Mouse (Mus musculus) forebrain, postnatal 0 days (tissue): ENCODE measurements at regions not wholly inside any gene's neighbourhood (a gene's known extent, or its start where the extent isn't known, plus 50 kb on each side); places are given as distances from the start of the nearest gene placed in this dataset.

ENCODE experiments used
- ATAC-seq: fragments of 200-750 bp; cut with Nextera tagmentation; 2 replicates; pipeline ENCODE4 v1.8.0; 2017; ENCODE audit warnings: mild to moderate bottlenecking, moderate library complexity
- DNase-seq: peaks from one replicate; pipeline ENCODE4 v3.0.0-alpha.2; 2015
- H3K27ac ChIP-seq: fragments of 300-500 bp; sonication (generic); 2 replicates; pipeline ENCODE4 v1.5.1; 2014; ENCODE audit warnings: low read depth, mild to moderate bottlenecking, antibody characterized with exemption, low read length, moderate library complexity, mixed read lengths
- H3K27me3 ChIP-seq: fragments of 300-500 bp; sonication (generic); 2 replicates; pipeline ENCODE4 v1.6.1; 2014; ENCODE audit warnings: mild to moderate bottlenecking, low read length, mixed read lengths; ENCODE audit not compliant: insufficient read depth
- H3K36me3 ChIP-seq: fragments of 300-500 bp; sonication (generic); 2 replicates; pipeline ENCODE4 v1.6.1; 2014; ENCODE audit warnings: mild to moderate bottlenecking, moderate library complexity; ENCODE audit not compliant: insufficient read depth
- H3K4me1 ChIP-seq: fragments of 300-500 bp; sonication (generic); 2 replicates; pipeline ENCODE4 v1.6.1; 2014; ENCODE audit warnings: antibody characterized with exemption; ENCODE audit not compliant: insufficient read depth
- H3K4me2 ChIP-seq: fragments of 300-500 bp; sonication (generic); 2 replicates; pipeline ENCODE4 v1.6.1; 2014; ENCODE audit warnings: low read depth, mild to moderate bottlenecking, moderate library complexity
- H3K4me3 ChIP-seq: fragments of 300-500 bp; sonication (generic); 2 replicates; pipeline ENCODE4 v1.5.1; 2014; ENCODE audit warnings: low read depth, low read length, mixed read lengths
- H3K9ac ChIP-seq: fragments of 300-500 bp; sonication (generic); 2 replicates; pipeline ENCODE4 v1.6.1; 2014; ENCODE audit warnings: mild to moderate bottlenecking
- H3K9me3 ChIP-seq: fragments of 300-500 bp; sonication (generic); 2 replicates; pipeline ENCODE4 v1.6.1; 2016; ENCODE audit warnings: low read length
- CTCF ChIP-seq: sonication (generic); IDR thresholded peaks from 2 replicates; pipeline ENCODE4 v1.5.1; 2016; ENCODE audit warnings: antibody characterized with exemption, control low read depth, low read depth
- WGBS: fragments of 180-500 bp; shearing (Covaris S2); extraction: QIAGEN DNeasy Blood & Tissue Kit; methylation state at CpG from one replicate; pipeline ENCODE4 v1.1.7; 2014; 5-methylcytosine and 5-hydroxymethylcytosine counted together

DNA sequence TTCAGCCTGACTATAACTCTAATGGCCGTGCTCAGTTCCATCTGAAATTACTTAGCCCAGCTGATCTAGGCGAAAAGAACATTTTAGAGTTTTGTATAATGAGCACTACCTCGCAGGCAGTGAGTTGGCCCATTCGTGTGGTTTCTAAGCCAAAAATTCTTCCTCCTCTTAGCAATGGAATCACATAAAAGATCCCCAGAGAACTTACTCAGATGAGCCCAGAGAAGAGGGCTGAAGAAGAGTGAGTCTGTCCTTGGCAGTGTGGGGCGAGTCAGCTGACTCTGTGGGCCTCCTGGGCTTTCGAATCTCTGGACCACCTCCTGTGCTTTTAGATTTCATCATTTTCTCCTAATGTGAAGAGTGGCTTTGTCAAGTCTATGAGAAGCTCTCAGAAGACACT, 240.2 kb downstream of the Mreg start:
- Histone ChIP-seq H3K27ac (no peak overlapping the region), H3K27me3 (no peaks in the 10 kb centered on the region), H3K36me3 (no peaks in the 10 kb centered on the region), H3K4me2 (no peak overlapping the region), H3K9me3 (no peaks in the 10 kb centered on the region), H3K4me3 (no peak overlapping the region), H3K4me1 (no peaks in the 10 kb centered on the region), H3K9ac (no peak overlapping the region)
- no peak for TF ChIP-seq CTCF
- DNase-seq: no peak
- no peak for ATAC-seq
- WGBS: 71% methylated on average over 6 of the region's 6 CpGs

DNA sequence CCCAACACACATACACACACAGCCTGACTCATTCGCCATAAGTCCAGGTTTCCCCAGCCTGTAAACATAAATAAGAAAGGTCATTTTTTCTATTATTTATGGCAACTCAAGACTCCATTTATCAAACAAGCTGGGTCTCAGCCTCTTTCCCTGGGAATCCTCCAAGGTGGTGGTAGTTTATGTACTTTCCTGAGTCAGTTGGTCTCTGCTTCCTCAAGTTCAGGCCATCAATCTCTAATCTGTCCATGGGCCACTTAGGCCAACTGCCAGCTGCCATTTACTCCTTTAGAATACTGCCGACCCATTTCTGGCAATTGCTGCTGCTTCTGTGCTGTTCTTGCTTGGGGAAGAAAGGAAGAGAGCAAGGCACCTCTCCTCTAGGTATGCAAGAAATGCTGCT, 241.3 kb downstream of the Mreg start:
- Histone ChIP-seq H3K27me3 (no peaks in the 10 kb centered on the region), H3K4me1 (no peaks in the 10 kb centered on the region), H3K4me3 (no peak overlapping the region), H3K9me3 (no peaks in the 10 kb centered on the region), H3K9ac (no peak overlapping the region), H3K27ac (no peak overlapping the region), H3K36me3 (no peaks in the 10 kb centered on the region), H3K4me2 (no peak overlapping the region)
- ATAC-seq (no peak), DNase-seq (no peak)
- TF ChIP-seq CTCF: no peak
- 87% methylated on average over 2 of the region's 2 CpGs for WGBS

DNA sequence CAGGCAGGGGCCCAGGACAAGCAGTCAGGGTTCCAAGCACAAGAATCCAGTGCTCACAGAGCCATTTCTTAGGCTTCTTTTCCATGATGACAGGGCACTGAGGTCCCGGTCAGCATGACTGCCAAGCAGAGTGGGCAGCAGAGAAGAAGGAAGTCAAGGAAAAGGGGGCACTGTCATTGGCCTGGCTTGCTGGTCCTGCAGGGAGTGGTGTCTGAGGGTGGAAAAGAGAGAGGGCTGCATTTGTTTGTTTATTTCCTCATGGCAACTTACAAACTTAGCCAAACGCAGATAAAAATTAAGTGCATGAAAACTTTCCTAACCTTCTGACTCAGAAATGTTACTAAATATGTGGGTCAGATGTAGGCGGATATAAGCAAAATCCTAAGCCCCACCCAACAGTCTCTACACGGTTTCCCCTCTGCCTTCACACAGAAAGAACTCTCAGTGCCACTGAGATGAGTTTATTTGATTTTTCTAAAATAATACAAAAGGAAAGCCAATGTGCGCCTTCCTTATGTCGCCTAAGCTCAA, 244.5 kb downstream of the Mreg start:
- H3K9me3 ChIP-seq: no peaks in the 10 kb centered on the region
- 93% methylated on average over 6 of the region's 6 CpGs for WGBS
- H3K4me3 ChIP-seq: no peak overlapping the region
- no peak for ATAC-seq
- no peaks in the 10 kb centered on the region for H3K36me3 ChIP-seq
- no peak overlapping the region for H3K27ac ChIP-seq
- H3K4me1 ChIP-seq: no peaks in the 10 kb centered on the region
- H3K4me2 ChIP-seq: no peak overlapping the region
- no peak overlapping the region for H3K9ac ChIP-seq
- TF ChIP-seq CTCF: no peak
- no peaks in the 10 kb centered on the region for H3K27me3 ChIP-seq
- no peak for DNase-seq

DNA sequence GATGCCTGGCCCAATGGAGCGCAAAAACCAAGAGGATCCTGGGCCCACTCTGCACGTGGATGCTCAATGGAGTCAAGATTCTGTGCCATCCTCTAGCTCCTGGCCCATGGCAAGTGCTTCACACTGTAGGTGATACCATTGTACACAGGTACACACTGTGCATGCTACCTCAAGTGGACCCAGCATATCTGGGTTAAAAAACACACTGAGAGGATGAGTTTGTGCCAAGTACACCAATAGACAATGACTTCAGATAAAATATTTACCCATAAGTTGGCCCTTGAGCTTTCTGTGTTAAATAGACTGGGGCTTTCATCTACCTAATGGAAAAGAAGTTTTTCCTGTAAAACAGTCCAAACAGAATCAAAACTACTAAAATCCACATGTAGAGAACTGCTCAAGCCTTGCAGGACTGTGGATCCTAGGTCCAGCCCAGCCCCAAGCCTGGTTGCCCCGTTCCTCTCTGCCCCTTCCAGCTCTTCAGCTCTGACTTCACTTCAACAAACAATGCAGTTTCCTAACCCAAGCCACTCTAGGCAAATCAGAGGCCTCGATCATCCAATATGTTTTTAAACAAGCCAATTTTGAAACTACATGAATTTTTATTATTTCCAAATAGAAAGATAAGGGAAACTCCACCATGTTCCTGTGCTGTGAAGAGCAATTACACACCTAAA, 247.5 kb downstream of the Mreg start:
- 86% methylated on average over 4 of the region's 4 CpGs for WGBS
- Histone ChIP-seq H3K4me3 (no peak overlapping the region), H3K27me3 (no peaks in the 10 kb centered on the region), H3K36me3 (no peaks in the 10 kb centered on the region), H3K27ac (no peak overlapping the region), H3K9me3 (no peaks in the 10 kb centered on the region), H3K4me2 (no peak overlapping the region), H3K9ac (no peak overlapping the region), H3K4me1 (no peaks in the 10 kb centered on the region)
- no peak for ATAC-seq
- no peak for DNase-seq
- no peak for TF ChIP-seq CTCF

DNA sequence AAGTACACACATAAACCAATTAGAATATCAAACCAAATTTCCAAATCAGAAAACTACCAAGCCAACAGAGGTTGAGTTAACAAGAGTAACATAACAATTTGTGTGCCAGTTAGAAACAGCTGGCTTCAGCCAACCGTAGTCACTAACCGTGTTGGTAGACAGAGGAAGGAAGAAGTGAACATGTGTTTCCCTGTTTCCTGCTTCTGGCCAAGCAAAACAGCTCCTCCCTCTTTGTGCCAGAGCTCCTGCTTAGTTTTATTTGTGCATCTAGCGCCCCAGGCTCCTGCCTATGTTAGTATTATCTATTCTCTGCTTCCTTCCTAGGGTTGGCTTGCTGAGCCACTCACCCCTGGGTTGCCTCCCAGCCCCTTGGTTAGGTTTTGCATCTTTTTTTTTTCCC, 255.2 kb downstream of the Mreg start:
- no peak overlapping the region for H3K9ac ChIP-seq
- no peaks in the 10 kb centered on the region for H3K9me3 ChIP-seq
- H3K4me1 ChIP-seq: no peaks in the 10 kb centered on the region
- TF ChIP-seq CTCF: no peak
- no peaks in the 10 kb centered on the region for H3K36me3 ChIP-seq
- no peak overlapping the region for H3K4me3 ChIP-seq
- no peak overlapping the region for H3K27ac ChIP-seq
- no peaks in the 10 kb centered on the region for H3K27me3 ChIP-seq
- H3K4me2 ChIP-seq: no peak overlapping the region
- ATAC-seq (no peak), DNase-seq (no peak)
- 67% methylated on average over 3 of the region's 3 CpGs for WGBS

DNA sequence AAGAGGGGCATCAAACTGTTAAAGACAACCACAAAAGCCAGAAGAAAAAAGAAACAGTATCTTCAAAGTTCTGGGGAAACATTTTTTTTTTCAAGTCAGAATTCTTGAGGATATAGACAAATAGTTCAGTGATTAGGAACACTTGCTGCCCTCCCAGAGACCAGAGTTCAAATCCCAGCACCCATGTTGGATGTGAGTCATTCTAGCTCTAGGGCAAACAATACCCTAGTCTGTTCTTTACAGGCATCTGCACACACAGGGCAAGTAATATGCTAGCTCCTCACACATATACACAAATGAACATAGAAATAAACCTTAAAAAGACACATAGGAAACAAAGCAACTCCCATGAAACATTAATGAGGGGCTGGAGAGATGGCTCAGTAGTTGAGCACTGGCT, 256.8 kb downstream of the Mreg start:
- no peak overlapping the region for H3K4me2 ChIP-seq
- no peak for DNase-seq
- H3K9ac ChIP-seq: no peak overlapping the region
- H3K9me3 ChIP-seq: no peaks in the 10 kb centered on the region
- ATAC-seq: no peak
- no peak overlapping the region for H3K27ac ChIP-seq
- H3K27me3 ChIP-seq: no peaks in the 10 kb centered on the region
- no peak overlapping the region for H3K4me3 ChIP-seq
- H3K36me3 ChIP-seq: no peaks in the 10 kb centered on the region
- no peaks in the 10 kb centered on the region for H3K4me1 ChIP-seq
- no peak for TF ChIP-seq CTCF

DNA sequence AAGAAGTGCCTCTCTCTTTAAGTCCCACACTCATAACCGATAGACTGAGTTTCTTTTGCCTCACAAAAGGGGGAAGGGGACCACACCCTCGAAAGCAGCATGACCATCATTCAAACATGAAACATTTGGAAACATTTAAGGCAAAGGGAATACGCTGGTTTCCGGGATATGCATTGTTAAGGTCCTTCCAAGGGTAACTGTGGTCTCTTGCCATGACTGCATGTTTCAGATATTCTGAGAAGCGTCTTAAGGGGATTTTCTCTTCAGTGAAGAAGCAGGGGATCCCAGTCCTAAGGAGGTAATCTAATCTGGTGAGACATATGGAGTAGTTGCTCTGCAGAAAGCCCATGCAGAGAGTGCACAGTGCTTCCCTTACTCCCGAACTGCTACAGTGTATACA, 258.8 kb downstream of the Mreg start:
- Histone ChIP-seq H3K27ac (no peak overlapping the region), H3K4me3 (no peak overlapping the region), H3K4me1 (no peaks in the 10 kb centered on the region), H3K9me3 (no peaks in the 10 kb centered on the region), H3K36me3 (no peaks in the 10 kb centered on the region), H3K9ac (no peak overlapping the region), H3K4me2 (no peak overlapping the region), H3K27me3 (no peaks in the 10 kb centered on the region)
- ATAC-seq: no peak
- DNase-seq: no peak
- WGBS: 89% methylated on average over 6 of the region's 6 CpGs
- no peak for TF ChIP-seq CTCF
